Mouse (Mus musculus): Measurements from ENCODE around the gene Gucy2g. TPM values are rescaled to one million over a fixed set of nuclear protein-coding genes. Genes with fewer than 3 reads are reported as not detected.

The Gucy2g gene
- polyA plus RNA-seq, 1 experiment from 2014 or later: not detected

GRCm38 (mm10) chr19:55253239-55253569 lies 12.2 kb upstream of the Gucy2g start:
- 5% methylated on average over 9 of the region's 9 CpGs for WGBS
- DNase-seq (ENCODE audit: low spot score, missing footprints) (no peak), ATAC-seq (ENCODE audit: low FRiP score) (peak; percentile 31)
- no peaks in the 10 kb centered on the region for H3K36me3 ChIP-seq (ENCODE audit: control insufficient read depth, insufficient read depth, low read length)
- H3K27me3 ChIP-seq (ENCODE audit: control insufficient read depth, insufficient read depth, low read length): no peaks in the 10 kb centered on the region; the same call in 1 of the 2 replicates
- H3K4me3 ChIP-seq (ENCODE audit: low read depth, low read length): peak overlapping the region; percentile 52
- H3K9me3 ChIP-seq (ENCODE audit: control insufficient read depth, low read length): no peaks in the 10 kb centered on the region
- H3K27ac ChIP-seq (ENCODE audit: low read depth, low read length): no peak overlapping the region
- H3K4me2 ChIP-seq: peak overlapping the region; percentile 96
- peaks cover 12% of the 10 kb centered on the region for H3K4me1 ChIP-seq (ENCODE audit: control insufficient read depth, insufficient read depth, low read length)
- H3K9ac ChIP-seq (ENCODE audit: low read length): peak overlapping the region; percentile 64

- no peak within 1 kb of the TSS for H3K9ac ChIP-seq (ENCODE audit: low read length)
- H3K4me3 ChIP-seq (ENCODE audit: low read depth, low read length): no peak within 1 kb of the TSS
- H3K9me3 ChIP-seq (ENCODE audit: control insufficient read depth, low read length): no peaks in the 10 kb centered on the region
- DNase-seq (ENCODE audit: low spot score, missing footprints) (no peak), ATAC-seq (ENCODE audit: low FRiP score) (no peak)
- no peak within 1 kb of the TSS for H3K4me2 ChIP-seq
- H3K27me3 ChIP-seq (ENCODE audit: control insufficient read depth, insufficient read depth, low read length): no peaks in the 10 kb centered on the region; the same call in 1 of the 2 replicates
- WGBS: 95% methylated on average over 9 of the region's 9 CpGs
- H3K27ac ChIP-seq (ENCODE audit: low read depth, low read length): no peak within 1 kb of the TSS
- H3K4me1 ChIP-seq (ENCODE audit: control insufficient read depth, insufficient read depth, low read length): peaks cover 12% of the 10 kb centered on the region
- H3K36me3 ChIP-seq (ENCODE audit: control insufficient read depth, insufficient read depth, low read length): no peaks in the 10 kb centered on the region
Measured at GRCm38 (mm10) chr19:55251383-55252124, 10.5 kb upstream of the Gucy2g start, which contains the start of gene Acsl5. Gene Acsl5, plus strand, starts transcription at chr19:55251938.

DNA sequence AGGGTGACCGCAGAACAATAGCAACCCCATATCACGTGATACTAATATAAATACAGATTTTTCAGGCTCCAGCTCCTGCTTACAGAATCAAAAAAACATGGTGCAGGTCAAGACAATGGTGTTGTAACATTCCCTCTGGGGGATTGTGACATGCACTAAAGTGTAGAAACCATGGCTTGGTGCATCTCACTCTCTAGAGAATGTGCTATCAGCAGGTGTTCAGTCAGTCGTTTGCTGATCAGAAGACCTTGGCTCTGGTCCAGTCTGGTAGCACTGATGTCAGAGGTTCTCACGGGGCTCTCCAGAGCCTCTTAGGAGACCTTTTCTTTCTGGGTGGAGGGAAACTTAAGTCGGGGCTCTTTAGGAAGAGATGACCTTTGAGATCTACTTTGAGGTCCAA lies 9.4 kb upstream of the Gucy2g start:
- Histone ChIP-seq H3K27ac (ENCODE audit: low read depth, low read length) (no peak overlapping the region), H3K9ac (ENCODE audit: low read length) (no peak overlapping the region), H3K27me3 (ENCODE audit: control insufficient read depth, insufficient read depth, low read length) (no peaks in the 10 kb centered on the region; the same call in 1 of the 2 replicates), H3K4me3 (ENCODE audit: low read depth, low read length) (no peak overlapping the region), H3K9me3 (ENCODE audit: control insufficient read depth, low read length) (no peaks in the 10 kb centered on the region), H3K36me3 (ENCODE audit: control insufficient read depth, insufficient read depth, low read length) (no peaks in the 10 kb centered on the region), H3K4me1 (ENCODE audit: control insufficient read depth, insufficient read depth, low read length) (peaks cover 12% of the 10 kb centered on the region), H3K4me2 (no peak overlapping the region)
- ATAC-seq (ENCODE audit: low FRiP score) (no peak), DNase-seq (ENCODE audit: low spot score, missing footprints) (no peak)
- WGBS: 87% methylated on average over 5 of the region's 5 CpGs

DNA sequence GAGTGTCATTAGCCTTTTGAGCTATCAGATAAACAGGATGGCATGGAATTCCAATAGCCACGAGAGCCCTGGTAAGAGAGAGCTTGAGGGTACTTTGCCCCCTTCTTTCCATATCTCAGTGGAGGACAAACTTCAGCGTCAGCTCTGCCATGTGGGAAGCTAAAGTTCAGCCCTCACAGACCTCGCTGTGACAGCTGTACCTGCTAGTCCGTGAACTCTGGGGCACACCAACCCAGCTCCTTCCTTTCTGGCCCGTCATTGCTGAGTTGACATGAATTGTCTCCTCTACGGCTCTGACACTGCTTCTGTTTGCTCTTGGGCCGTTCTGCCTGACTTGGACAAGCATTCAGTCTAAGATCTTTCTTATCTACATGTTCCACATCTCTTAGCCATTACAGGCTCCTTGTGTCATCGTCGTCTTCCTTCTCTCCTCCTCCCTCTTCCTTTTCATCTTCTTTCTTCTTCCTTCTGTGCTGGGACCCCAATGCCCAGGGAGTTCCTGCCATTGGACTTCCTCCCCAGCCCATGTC lies 7.0 kb upstream of the Gucy2g start:
- ATAC-seq (ENCODE audit: low FRiP score): no peak

DNA sequence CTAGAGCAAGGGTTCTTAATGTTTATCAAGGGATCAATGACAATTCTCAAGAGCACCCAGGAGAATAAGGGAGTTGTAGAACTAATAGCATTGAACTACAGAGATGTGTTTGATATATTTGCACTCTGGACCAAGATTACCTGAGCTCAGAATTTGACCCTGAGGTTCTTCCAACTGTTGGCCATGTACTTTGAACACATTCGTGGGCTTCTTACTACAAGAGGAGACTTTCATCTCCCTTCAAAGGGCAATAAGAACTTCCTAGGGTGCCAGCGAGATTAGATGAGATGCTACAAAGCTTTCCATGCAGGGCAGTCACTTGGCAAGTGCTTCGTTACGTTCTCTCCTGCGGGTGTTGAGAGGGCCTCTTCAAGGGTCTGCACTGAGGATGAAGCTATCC lies 6.5 kb upstream of the Gucy2g start:
- Histone ChIP-seq H3K36me3 (ENCODE audit: control insufficient read depth, insufficient read depth, low read length) (no peaks in the 10 kb centered on the region), H3K4me1 (ENCODE audit: control insufficient read depth, insufficient read depth, low read length) (no peaks in the 10 kb centered on the region), H3K27ac (ENCODE audit: low read depth, low read length) (no peak overlapping the region), H3K4me3 (ENCODE audit: low read depth, low read length) (no peak overlapping the region), H3K27me3 (ENCODE audit: control insufficient read depth, insufficient read depth, low read length) (no peaks in the 10 kb centered on the region; the same call in 1 of the 2 replicates), H3K4me2 (no peak overlapping the region), H3K9me3 (ENCODE audit: control insufficient read depth, low read length) (no peaks in the 10 kb centered on the region), H3K9ac (ENCODE audit: low read length) (no peak overlapping the region)
- DNase-seq (ENCODE audit: low spot score, missing footprints): no peak
- no peak for ATAC-seq (ENCODE audit: low FRiP score)
- WGBS: 82% methylated on average over 5 of the region's 5 CpGs

More for the DNA sequence above, 7.0 kb upstream of the Gucy2g start:
- Histone ChIP-seq H3K4me3 (ENCODE audit: low read depth, low read length) (no peak overlapping the region), H3K9me3 (ENCODE audit: control insufficient read depth, low read length) (no peaks in the 10 kb centered on the region), H3K36me3 (ENCODE audit: control insufficient read depth, insufficient read depth, low read length) (no peaks in the 10 kb centered on the region), H3K27me3 (ENCODE audit: control insufficient read depth, insufficient read depth, low read length) (no peaks in the 10 kb centered on the region; the same call in 1 of the 2 replicates), H3K9ac (ENCODE audit: low read length) (no peak overlapping the region), H3K4me2 (no peak overlapping the region), H3K27ac (ENCODE audit: low read depth, low read length) (no peak overlapping the region), H3K4me1 (ENCODE audit: control insufficient read depth, insufficient read depth, low read length) (peaks cover under 1% of the 10 kb centered on the region; the same call in 1 of the 2 replicates)
- no peak for DNase-seq (ENCODE audit: low spot score, missing footprints)
- 77% methylated on average over 9 of the region's 9 CpGs for WGBS

GRCm38 (mm10) chr19:55244791-55245231 lies 3.8 kb upstream of the Gucy2g start:
- H3K27ac ChIP-seq (ENCODE audit: low read depth, low read length): no peak overlapping the region
- 30% methylated on average over 7 of the region's 7 CpGs for WGBS
- H3K4me1 ChIP-seq (ENCODE audit: control insufficient read depth, insufficient read depth, low read length): no peaks in the 10 kb centered on the region
- no peak overlapping the region for H3K9ac ChIP-seq (ENCODE audit: low read length)
- no peaks in the 10 kb centered on the region for H3K36me3 ChIP-seq (ENCODE audit: control insufficient read depth, insufficient read depth, low read length)
- no peak for ATAC-seq (ENCODE audit: low FRiP score)
- no peaks in the 10 kb centered on the region for H3K27me3 ChIP-seq (ENCODE audit: control insufficient read depth, insufficient read depth, low read length)
- no peak overlapping the region for H3K4me2 ChIP-seq
- H3K4me3 ChIP-seq (ENCODE audit: low read depth, low read length): no peak overlapping the region
- H3K9me3 ChIP-seq (ENCODE audit: control insufficient read depth, low read length): no peaks in the 10 kb centered on the region
- no peak for DNase-seq (ENCODE audit: low spot score, missing footprints)

DNA sequence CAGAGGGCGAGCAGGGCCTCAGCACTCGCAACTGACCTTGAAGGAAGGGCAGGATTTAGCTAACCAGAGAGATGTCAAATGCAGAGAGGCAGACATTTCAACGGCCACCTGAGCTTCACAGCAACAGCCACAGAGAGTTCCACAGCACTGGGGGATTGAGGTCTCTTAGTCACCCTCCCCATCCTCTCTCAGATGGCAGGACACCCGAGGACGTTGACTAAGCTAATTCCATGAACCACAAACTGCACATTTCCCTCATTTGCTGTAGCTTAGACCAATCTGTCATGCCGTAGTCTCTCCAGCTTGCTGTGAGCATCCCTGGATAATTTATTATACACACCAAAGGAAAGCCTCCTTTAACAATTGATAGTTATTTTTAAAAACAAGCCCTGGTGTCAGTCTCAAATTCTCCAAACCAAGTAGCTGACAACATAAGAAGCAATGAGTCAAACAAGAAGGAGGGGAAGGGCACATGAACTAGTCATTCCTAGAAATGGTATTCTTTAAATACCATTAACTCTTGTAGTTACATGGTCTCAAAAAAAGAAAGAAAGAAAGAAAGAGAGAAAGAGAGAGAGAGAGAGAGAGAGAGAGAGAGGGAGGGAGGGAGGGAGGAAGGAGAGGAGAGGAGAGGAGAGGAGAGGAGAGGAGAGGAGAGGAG lies 1.1 kb downstream of the Gucy2g start:
- DNase-seq (ENCODE audit: low spot score, missing footprints): no peak
- H3K27me3 ChIP-seq (ENCODE audit: control insufficient read depth, insufficient read depth, low read length): no peaks in the 10 kb centered on the region
- H3K4me1 ChIP-seq (ENCODE audit: control insufficient read depth, insufficient read depth, low read length): no peaks in the 10 kb centered on the region
- no peak overlapping the region for H3K9ac ChIP-seq (ENCODE audit: low read length)
- H3K27ac ChIP-seq (ENCODE audit: low read depth, low read length): no peak overlapping the region
- H3K4me2 ChIP-seq: no peak overlapping the region
- ATAC-seq (ENCODE audit: low FRiP score): no peak
- H3K9me3 ChIP-seq (ENCODE audit: control insufficient read depth, low read length): no peaks in the 10 kb centered on the region
- no peaks in the 10 kb centered on the region for H3K36me3 ChIP-seq (ENCODE audit: control insufficient read depth, insufficient read depth, low read length)
- H3K4me3 ChIP-seq (ENCODE audit: low read depth, low read length): no peak overlapping the region
- WGBS: 79% methylated on average over 6 of the region's 6 CpGs

DNA sequence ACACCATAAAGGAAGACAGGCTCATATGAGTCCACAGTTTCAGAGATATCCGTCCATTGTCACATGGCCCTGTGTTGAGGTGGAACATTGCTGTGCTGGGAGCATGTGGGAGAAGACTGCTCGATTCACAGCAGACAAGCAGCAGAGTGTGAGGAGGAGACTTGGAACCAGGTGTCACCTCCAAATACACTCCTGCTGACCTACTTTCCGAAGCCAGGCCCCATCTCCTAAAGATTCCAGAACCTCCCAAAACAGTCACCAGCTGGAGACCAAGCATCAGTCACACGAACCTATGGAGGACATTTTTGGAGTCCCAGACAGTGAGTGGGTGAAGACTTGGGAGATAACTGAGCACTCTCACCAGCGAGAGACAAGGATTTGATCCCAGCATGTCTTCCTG lies 4.5 kb downstream of the Gucy2g start:
- no peak overlapping the region for H3K9ac ChIP-seq (ENCODE audit: low read length)
- DNase-seq (ENCODE audit: low spot score, missing footprints) (no peak), ATAC-seq (ENCODE audit: low FRiP score) (no peak)
- H3K27ac ChIP-seq (ENCODE audit: low read depth, low read length): no peak overlapping the region
- 79% methylated on average over 5 of the region's 5 CpGs for WGBS
- no peaks in the 10 kb centered on the region for H3K4me1 ChIP-seq (ENCODE audit: control insufficient read depth, insufficient read depth, low read length)
- no peaks in the 10 kb centered on the region for H3K9me3 ChIP-seq (ENCODE audit: control insufficient read depth, low read length)
- no peak overlapping the region for H3K4me2 ChIP-seq
- H3K36me3 ChIP-seq (ENCODE audit: control insufficient read depth, insufficient read depth, low read length): no peaks in the 10 kb centered on the region
- no peaks in the 10 kb centered on the region for H3K27me3 ChIP-seq (ENCODE audit: control insufficient read depth, insufficient read depth, low read length)
- H3K4me3 ChIP-seq (ENCODE audit: low read depth, low read length): no peak overlapping the region

GRCm38 (mm10) chr19:55236026-55236425 lies 5.0 kb downstream of the Gucy2g start:
- Histone ChIP-seq H3K27ac (ENCODE audit: low read depth, low read length) (no peak overlapping the region), H3K27me3 (ENCODE audit: control insufficient read depth, insufficient read depth, low read length) (no peaks in the 10 kb centered on the region), H3K9me3 (ENCODE audit: control insufficient read depth, low read length) (no peaks in the 10 kb centered on the region), H3K9ac (ENCODE audit: low read length) (no peak overlapping the region), H3K4me3 (ENCODE audit: low read depth, low read length) (no peak overlapping the region), H3K36me3 (ENCODE audit: control insufficient read depth, insufficient read depth, low read length) (no peaks in the 10 kb centered on the region), H3K4me2 (no peak overlapping the region), H3K4me1 (ENCODE audit: control insufficient read depth, insufficient read depth, low read length) (no peaks in the 10 kb centered on the region)
- 56% methylated on average over 2 of the region's 2 CpGs for WGBS
- no peak for DNase-seq (ENCODE audit: low spot score, missing footprints)
- ATAC-seq (ENCODE audit: low FRiP score): no peak

Data from midbrain, embryonic 11.5 days (tissue).